Mouse (Mus musculus) embryonic facial prominence, embryonic 13.5 days (tissue): ENCODE data around the gene Epb41l2. TPM values are rescaled to one million over a fixed set of nuclear protein-coding genes. Genes with fewer than 3 reads are reported as not detected.
A peak's percentile ranks its signal among the peaks of the same experiment; 100 is the strongest.

Experiments used
- ATAC-seq: fragments of 200-750 bp; cut with Nextera tagmentation; 2 replicates; pipeline ENCODE4 v1.8.0; 2017; ENCODE audit warnings: low read depth; ENCODE audit not compliant: insufficient number of reproducible peaks, insufficient read depth, low FRiP score, low TSS enrichment
- H3K27ac ChIP-seq: fragments of 300-500 bp; sonication (generic); 2 replicates; pipeline ENCODE4 v1.5.1; 2015; ENCODE audit warnings: moderate library complexity, mild to moderate bottlenecking, inconsistent platforms
- H3K27me3 ChIP-seq: fragments of 300-500 bp; sonication (generic); 2 replicates; pipeline ENCODE4 v1.6.1; 2015; ENCODE audit warnings: mild to moderate bottlenecking, inconsistent platforms
- H3K36me3 ChIP-seq: fragments of 300-500 bp; sonication (generic); 2 replicates; pipeline ENCODE4 v1.6.1; 2015; ENCODE audit warnings: mild to moderate bottlenecking, inconsistent platforms
- H3K4me1 ChIP-seq: fragments of 300-500 bp; sonication (generic); 2 replicates; pipeline ENCODE4 v1.6.1; 2015; ENCODE audit warnings: inconsistent platforms
- H3K4me2 ChIP-seq: fragments of 300-500 bp; sonication (generic); 2 replicates; pipeline ENCODE4 v1.6.1; 2015; ENCODE audit warnings: moderate library complexity, mild to moderate bottlenecking, inconsistent platforms
- H3K4me3 ChIP-seq: fragments of 300-500 bp; sonication (generic); 2 replicates; pipeline ENCODE4 v1.5.1; 2015; ENCODE audit warnings: mild to moderate bottlenecking, inconsistent platforms
- H3K9ac ChIP-seq: fragments of 300-500 bp; sonication (generic); 2 replicates; pipeline ENCODE4 v1.6.1; 2015; ENCODE audit warnings: mild to moderate bottlenecking, inconsistent platforms
- H3K9me3 ChIP-seq: fragments of 300-500 bp; sonication (generic); 2 replicates; pipeline ENCODE4 v1.6.1; 2016; ENCODE audit warnings: inconsistent platforms
- WGBS: fragments of 180-500 bp; shearing (Covaris S2); methylation state at CpG from one replicate; pipeline ENCODE4 v1.1.7; 2015; ENCODE audit warnings: mixed read lengths; 5-methylcytosine and 5-hydroxymethylcytosine counted together
- polyA plus RNA-seq: library from polyadenylated mRNA; unstranded; fragments of >200 nt; fragmentation: Nextera tagmentation; extraction: Ambion mirVana; gene quantifications from 2 replicates; pipeline ENCODE4 v1.2.1, GENCODE M21; 2015

The Epb41l2 gene
- polyA plus RNA-seq, result 81.6 and 89.9 TPM in 2 replicates

GRCm38 (mm10) chr10:25359208-25359958 lies at the start of gene Epb41l2:
TSS of gene Epb41l2 (plus strand) at chr10:25359798.
- peak within 1 kb of the TSS; percentile 92 for H3K27ac ChIP-seq
- H3K9ac ChIP-seq, result peak within 1 kb of the TSS; percentile 92
- no peaks in the 10 kb centered on the region for H3K36me3 ChIP-seq
- no peaks in the 10 kb centered on the region for H3K9me3 ChIP-seq
- 2% methylated on average over 55 of the region's 55 CpGs for WGBS
- no peaks in the 10 kb centered on the region for H3K27me3 ChIP-seq
- peaks cover 43% of the 10 kb centered on the region for H3K4me1 ChIP-seq
- ATAC-seq, result peak; percentile 87
- peak within 1 kb of the TSS; percentile 67 for H3K4me3 ChIP-seq
- H3K4me2 ChIP-seq, result peak within 1 kb of the TSS; percentile 69

GRCm38 (mm10) chr10:25309996-25310395 lies 49.6 kb upstream of the Epb41l2 start:
- 72% methylated on average over 5 of the region's 5 CpGs for WGBS
- ATAC-seq, result no peak
- H3K9ac ChIP-seq, result no peak overlapping the region

GRCm38 (mm10) chr10:25310736-25311135 lies 48.9 kb upstream of the Epb41l2 start:
- no peak for ATAC-seq
- Histone ChIP-seq H3K4me2 (no peak overlapping the region), H3K9me3 (no peaks in the 10 kb centered on the region), H3K27ac (no peak overlapping the region), H3K36me3 (no peaks in the 10 kb centered on the region), H3K27me3 (no peaks in the 10 kb centered on the region), H3K4me1 (peaks cover 15% of the 10 kb centered on the region), H3K9ac (no peak overlapping the region), H3K4me3 (no peak overlapping the region)
- WGBS, result 79% methylated on average over 4 of the region's 4 CpGs

More at GRCm38 (mm10) chr10:25309996-25310395, 49.6 kb upstream of the Epb41l2 start:
- H3K4me3 ChIP-seq, result no peak overlapping the region
- H3K4me1 ChIP-seq, result peaks cover 19% of the 10 kb centered on the region
- H3K36me3 ChIP-seq, result no peaks in the 10 kb centered on the region
- H3K4me2 ChIP-seq, result no peak overlapping the region
- H3K9me3 ChIP-seq, result no peaks in the 10 kb centered on the region
- H3K27ac ChIP-seq, result no peak overlapping the region
- H3K27me3 ChIP-seq, result no peaks in the 10 kb centered on the region

- Histone ChIP-seq H3K27ac (no peak overlapping the region), H3K9me3 (no peaks in the 10 kb centered on the region), H3K4me2 (no peak overlapping the region), H3K9ac (no peak overlapping the region), H3K27me3 (no peaks in the 10 kb centered on the region), H3K4me3 (no peak overlapping the region), H3K4me1 (peaks cover 15% of the 10 kb centered on the region), H3K36me3 (no peaks in the 10 kb centered on the region)
- 63% methylated on average over 9 of the region's 9 CpGs for WGBS
- no peak for ATAC-seq
Observed at GRCm38 (mm10) chr10:25311554-25312212, 47.9 kb upstream of the Epb41l2 start.

GRCm38 (mm10) chr10:25313856-25314584 lies 45.6 kb upstream of the Epb41l2 start:
- ATAC-seq, result no peak
- Histone ChIP-seq H3K4me2 (peak overlapping the region; percentile 43), H3K27me3 (no peaks in the 10 kb centered on the region), H3K9me3 (no peaks in the 10 kb centered on the region), H3K36me3 (no peaks in the 10 kb centered on the region), H3K9ac (no peak overlapping the region), H3K4me3 (no peak overlapping the region), H3K4me1 (peaks cover 20% of the 10 kb centered on the region), H3K27ac (no peak overlapping the region)
- 6% methylated on average over 17 of the region's 17 CpGs for WGBS

GRCm38 (mm10) chr10:25317665-25318064 lies 41.9 kb upstream of the Epb41l2 start:
- Histone ChIP-seq H3K9me3 (no peaks in the 10 kb centered on the region), H3K4me3 (no peak overlapping the region), H3K9ac (no peak overlapping the region), H3K4me1 (peaks cover 16% of the 10 kb centered on the region), H3K27ac (no peak overlapping the region), H3K27me3 (no peaks in the 10 kb centered on the region), H3K36me3 (no peaks in the 10 kb centered on the region), H3K4me2 (no peak overlapping the region)
- ATAC-seq, result no peak

- H3K4me3 ChIP-seq, result no peak overlapping the region
- H3K27me3 ChIP-seq, result no peaks in the 10 kb centered on the region
- no peak overlapping the region for H3K4me2 ChIP-seq
- ATAC-seq, result no peak
- H3K36me3 ChIP-seq, result no peaks in the 10 kb centered on the region
- no peak overlapping the region for H3K27ac ChIP-seq
- WGBS, result 69% methylated on average over 5 of the region's 5 CpGs
- H3K9me3 ChIP-seq, result no peaks in the 10 kb centered on the region
- no peak overlapping the region for H3K9ac ChIP-seq
- H3K4me1 ChIP-seq, result peaks cover 10% of the 10 kb centered on the region
Observed at GRCm38 (mm10) chr10:25318405-25318804, 41.2 kb upstream of the Epb41l2 start.

GRCm38 (mm10) chr10:25319531-25319930 lies 40.1 kb upstream of the Epb41l2 start:
- Histone ChIP-seq H3K36me3 (no peaks in the 10 kb centered on the region), H3K9me3 (no peaks in the 10 kb centered on the region), H3K4me1 (peaks cover 4% of the 10 kb centered on the region; the same call in 1 of the 2 replicates), H3K4me2 (no peak overlapping the region), H3K4me3 (no peak overlapping the region), H3K9ac (no peak overlapping the region), H3K27ac (no peak overlapping the region), H3K27me3 (no peaks in the 10 kb centered on the region)
- no peak for ATAC-seq

GRCm38 (mm10) chr10:25321198-25321597 lies 38.4 kb upstream of the Epb41l2 start:
- no peak for ATAC-seq
- no peaks in the 10 kb centered on the region for H3K9me3 ChIP-seq
- H3K9ac ChIP-seq, result no peak overlapping the region
- peaks cover 8% of the 10 kb centered on the region for H3K4me1 ChIP-seq
- H3K4me3 ChIP-seq, result no peak overlapping the region
- no peaks in the 10 kb centered on the region for H3K27me3 ChIP-seq
- no peak overlapping the region for H3K4me2 ChIP-seq
- 84% methylated on average over 4 of the region's 4 CpGs for WGBS
- H3K27ac ChIP-seq, result no peak overlapping the region
- no peaks in the 10 kb centered on the region for H3K36me3 ChIP-seq

GRCm38 (mm10) chr10:25325690-25326089 lies 33.9 kb upstream of the Epb41l2 start:
- Histone ChIP-seq H3K27me3 (no peaks in the 10 kb centered on the region), H3K4me2 (no peak overlapping the region), H3K4me3 (no peak overlapping the region), H3K9me3 (no peaks in the 10 kb centered on the region), H3K27ac (peak overlapping the region; percentile 36; the same call in 1 of the 2 replicates), H3K9ac (no peak overlapping the region), H3K4me1 (peaks cover 4% of the 10 kb centered on the region), H3K36me3 (no peaks in the 10 kb centered on the region)
- peak; percentile 43; the same call in 1 of the 2 replicates for ATAC-seq
- WGBS, result 23% methylated on average over 4 of the region's 4 CpGs

- Histone ChIP-seq H3K36me3 (no peaks in the 10 kb centered on the region), H3K4me2 (no peak overlapping the region), H3K4me3 (no peak overlapping the region), H3K9ac (no peak overlapping the region), H3K4me1 (peaks cover 7% of the 10 kb centered on the region), H3K9me3 (no peaks in the 10 kb centered on the region), H3K27ac (no peak overlapping the region; the same call in 1 of the 2 replicates), H3K27me3 (no peaks in the 10 kb centered on the region)
- ATAC-seq, result no peak
- WGBS, result 81% methylated on average over 6 of the region's 6 CpGs
Observed at GRCm38 (mm10) chr10:25327511-25327910, 32.1 kb upstream of the Epb41l2 start.
